Mouse (Mus musculus) neural tube, embryonic 11.5 days (tissue): Measurements from ENCODE around the gene Tubg1. TPM values are rescaled to one million over a fixed set of nuclear protein-coding genes. Genes with fewer than 3 reads are reported as not detected.
A peak's percentile ranks its signal among the peaks of the same experiment; 100 is the strongest.

ENCODE experiments used
- ATAC-seq: fragments of 200-750 bp; cut with Nextera tagmentation; 2 replicates; pipeline ENCODE4 v1.8.0; 2017; ENCODE audit warnings: moderate number of reproducible peaks, mild to moderate bottlenecking, moderate TSS enrichment, moderate library complexity; ENCODE audit not compliant: insufficient read depth, low FRiP score, low TSS enrichment
- DNase-seq: peaks from one replicate; pipeline ENCODE4 v3.0.0-alpha.2; 2015; ENCODE audit warnings: low spot score
- H3K27ac ChIP-seq: fragments of 300-500 bp; sonication (generic); 2 replicates; pipeline ENCODE4 v1.5.1; 2014; ENCODE audit warnings: low read depth, mild to moderate bottlenecking, low read length
- H3K27me3 ChIP-seq: fragments of 300-500 bp; sonication (generic); 2 replicates; pipeline ENCODE4 v1.6.1; 2014; ENCODE audit warnings: mild to moderate bottlenecking, low read length, mixed read lengths; ENCODE audit not compliant: control insufficient read depth, insufficient read depth
- H3K36me3 ChIP-seq: fragments of 300-500 bp; sonication (generic); 2 replicates; pipeline ENCODE4 v1.6.1; 2014; ENCODE audit warnings: mild to moderate bottlenecking, low read length, moderate library complexity, mixed read lengths; ENCODE audit not compliant: control insufficient read depth, insufficient read depth
- H3K4me1 ChIP-seq: fragments of 300-500 bp; sonication (generic); 2 replicates; pipeline ENCODE4 v1.6.1; 2014; ENCODE audit warnings: low read length, mixed read lengths; ENCODE audit not compliant: control insufficient read depth, insufficient read depth
- H3K4me2 ChIP-seq: fragments of 300-500 bp; sonication (generic); 2 replicates; pipeline ENCODE4 v1.6.1; 2014; ENCODE audit warnings: low read depth, mild to moderate bottlenecking, moderate library complexity
- H3K4me3 ChIP-seq: fragments of 300-500 bp; sonication (generic); 2 replicates; pipeline ENCODE4 v1.5.1; 2014; ENCODE audit warnings: low read depth, low read length
- H3K9ac ChIP-seq: fragments of 300-500 bp; sonication (generic); 2 replicates; pipeline ENCODE4 v1.6.1; 2014; ENCODE audit warnings: mild to moderate bottlenecking, low read length
- H3K9me3 ChIP-seq: fragments of 300-500 bp; sonication (generic); 2 replicates; pipeline ENCODE4 v1.6.1; 2016; ENCODE audit warnings: low read length; ENCODE audit not compliant: control insufficient read depth
- WGBS: fragments of 180-500 bp; shearing (Covaris S2); extraction: QIAGEN DNeasy Blood & Tissue Kit; methylation state at CpG from one replicate; pipeline ENCODE4 v1.1.7; 2014; 5-methylcytosine and 5-hydroxymethylcytosine counted together
- polyA plus RNA-seq: library from polyadenylated mRNA; unstranded; fragments of >200 nt; fragmentation: Nextera tagmentation; extraction: Ambion mirVana; gene quantifications from 2 replicates; pipeline ENCODE4 v1.2.1, GENCODE M21; 2014

Tubg1 gene
- polyA plus RNA-seq, 1 experiment from 2014 or later = 116 TPM

DNA sequence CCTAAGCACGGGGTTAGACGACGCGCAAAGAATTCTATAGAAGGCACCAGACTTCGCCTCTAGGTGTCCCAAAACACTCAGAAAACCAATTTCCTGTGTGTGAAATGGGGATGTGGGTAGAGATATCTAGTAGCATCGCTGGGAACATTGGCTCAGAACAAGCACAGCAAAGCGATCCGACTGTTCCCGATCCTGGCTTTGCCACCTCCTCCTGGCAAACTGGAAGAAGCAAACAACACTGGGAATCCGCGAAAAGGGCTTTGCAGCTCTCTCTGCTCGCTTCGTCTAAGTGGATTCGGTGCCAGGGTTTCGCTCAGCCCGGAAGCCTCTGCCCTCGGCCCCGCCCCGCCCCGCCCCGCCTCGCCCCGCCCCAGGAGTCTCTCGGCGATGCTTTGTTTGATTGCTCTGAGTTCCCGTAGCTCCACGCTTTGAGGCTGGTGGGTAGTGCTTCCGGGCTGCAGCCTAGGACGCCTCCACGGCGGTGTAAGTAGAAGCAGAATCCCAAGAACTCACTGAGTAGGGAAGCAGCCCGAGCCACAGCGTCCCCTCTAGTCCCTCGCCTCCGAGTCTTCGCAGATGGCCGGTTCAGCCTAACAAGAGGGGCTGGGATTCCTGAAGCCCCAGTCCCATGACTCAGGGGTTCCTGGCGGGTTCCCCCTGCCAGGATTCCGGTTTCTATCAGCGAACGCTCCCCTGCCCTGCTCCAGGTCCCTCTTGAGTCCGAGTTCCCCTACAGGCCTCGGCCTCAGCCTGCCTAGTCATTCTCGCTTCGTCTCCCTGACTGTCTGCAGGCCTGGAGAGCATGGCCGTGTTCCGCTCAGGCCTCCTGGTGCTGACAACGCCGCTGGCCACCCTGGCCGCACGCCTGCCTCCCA is 37.3 kb upstream of the Tubg1 start, which contains the start of gene Coasy:
Gene Coasy (plus strand): TSS at position 358 of the 875 bp plus-strand sequence.
- Histone ChIP-seq H3K36me3 (no peaks in the 10 kb centered on the region), H3K27me3 (peaks cover 39% of the 10 kb centered on the region), H3K4me2 (peak within 1 kb of the TSS; percentile 98), H3K4me1 (peaks cover 20% of the 10 kb centered on the region), H3K9ac (peak within 1 kb of the TSS; percentile 89), H3K9me3 (no peaks in the 10 kb centered on the region), H3K27ac (peak within 1 kb of the TSS; percentile 87), H3K4me3 (peak within 1 kb of the TSS; percentile 85)
- ATAC-seq (peak; percentile 79), DNase-seq (peak; percentile 89)
- under 1% methylated on average over 51 of the region's 51 CpGs for WGBS

DNA sequence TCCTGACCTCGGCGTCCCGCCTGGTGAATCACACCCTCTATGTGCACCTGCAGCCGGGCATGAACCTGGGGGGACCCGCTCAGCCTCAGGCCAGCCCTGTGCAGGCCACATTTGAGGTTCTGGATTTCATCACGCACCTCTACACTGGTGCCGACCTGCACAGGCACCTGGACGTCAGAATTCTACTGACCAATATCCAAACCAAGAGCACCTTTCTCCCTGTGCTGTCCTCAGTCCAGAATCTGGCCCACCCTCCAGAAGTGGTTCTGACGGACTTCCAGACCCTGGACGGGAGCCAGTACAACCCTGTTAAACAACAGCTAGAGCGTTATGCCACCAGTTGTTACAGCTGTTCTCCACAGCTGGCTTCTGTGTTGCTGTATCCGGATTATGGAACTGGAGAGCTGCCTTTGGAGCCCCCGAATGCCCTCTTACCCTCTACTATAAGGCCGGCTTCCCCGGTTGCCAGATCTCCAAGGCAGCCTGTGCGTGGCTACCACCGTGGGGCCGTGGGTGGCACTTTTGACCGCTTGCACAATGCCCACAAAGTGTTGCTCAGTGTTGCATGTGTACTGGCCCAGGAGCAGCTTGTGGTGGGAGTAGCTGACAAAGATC is 36.5 kb upstream of the Tubg1 start:
- Histone ChIP-seq H3K9me3 (no peaks in the 10 kb centered on the region), H3K27me3 (peaks cover 31% of the 10 kb centered on the region), H3K9ac (peak overlapping the region; percentile 89), H3K4me3 (peak overlapping the region; percentile 85), H3K36me3 (no peaks in the 10 kb centered on the region), H3K4me1 (peaks cover 25% of the 10 kb centered on the region), H3K4me2 (peak overlapping the region; percentile 98), H3K27ac (peak overlapping the region; percentile 87)
- WGBS = 37% methylated on average over 19 of the region's 19 CpGs
- ATAC-seq = 0 out of 2 replicates have a peak, but pooled peaks have one; percentile 9
- DNase-seq = no peak

GRCm38 (mm10) chr11:101084246-101084645 is 35.5 kb upstream of the Tubg1 start:
- H3K9ac ChIP-seq = no peak overlapping the region
- no peak for ATAC-seq
- no peak overlapping the region for H3K4me3 ChIP-seq
- peaks cover 25% of the 10 kb centered on the region for H3K4me1 ChIP-seq
- H3K9me3 ChIP-seq = no peaks in the 10 kb centered on the region
- H3K36me3 ChIP-seq = no peaks in the 10 kb centered on the region
- no peak overlapping the region for H3K4me2 ChIP-seq
- WGBS = 85% methylated on average over 14 of the region's 14 CpGs
- no peak for DNase-seq
- H3K27me3 ChIP-seq = peaks cover 21% of the 10 kb centered on the region
- H3K27ac ChIP-seq = no peak overlapping the region

DNA sequence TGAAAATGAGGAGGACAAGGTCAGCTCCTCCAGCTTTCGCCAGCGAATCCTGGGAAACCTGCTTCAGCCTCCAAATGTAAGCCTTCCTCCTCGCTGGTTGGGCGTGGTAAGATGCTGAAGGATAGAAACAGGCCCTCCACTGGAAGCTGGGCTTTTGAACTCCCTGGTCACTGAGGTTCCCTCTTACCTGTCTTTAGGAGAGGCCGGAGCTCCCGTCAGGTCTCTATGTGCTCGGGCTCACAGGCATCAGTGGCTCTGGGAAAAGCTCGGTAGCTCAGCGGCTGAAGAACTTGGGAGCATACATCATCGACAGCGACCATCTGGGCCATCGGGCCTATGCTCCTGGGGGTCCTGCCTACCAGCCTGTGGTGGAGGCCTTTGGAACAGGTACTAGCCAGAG is 34.9 kb upstream of the Tubg1 start:
- H3K27ac ChIP-seq = no peak overlapping the region
- peaks cover 15% of the 10 kb centered on the region for H3K27me3 ChIP-seq
- no peak for DNase-seq
- H3K4me3 ChIP-seq = no peak overlapping the region
- no peak overlapping the region for H3K4me2 ChIP-seq
- H3K36me3 ChIP-seq = 0 out of 2 replicates have a peak, but pooled peaks cover under 1% of the 10 kb centered on the region
- peaks cover 25% of the 10 kb centered on the region for H3K4me1 ChIP-seq
- WGBS = 93% methylated on average over 12 of the region's 12 CpGs
- no peaks in the 10 kb centered on the region for H3K9me3 ChIP-seq
- ATAC-seq = no peak
- no peak overlapping the region for H3K9ac ChIP-seq

- Histone ChIP-seq H3K36me3 (peaks cover 7% of the 10 kb centered on the region), H3K27me3 (peaks cover 5% of the 10 kb centered on the region), H3K27ac (no peak overlapping the region), H3K4me1 (peaks cover 25% of the 10 kb centered on the region), H3K4me3 (no peak overlapping the region), H3K9ac (no peak overlapping the region), H3K9me3 (no peaks in the 10 kb centered on the region), H3K4me2 (no peak overlapping the region)
- 94% methylated on average over 18 of the region's 18 CpGs for WGBS
- ATAC-seq (no peak), DNase-seq (no peak)
Measured at GRCm38 (mm10) chr11:101085617-101086322, 34.0 kb upstream of the Tubg1 start.

- peaks cover 25% of the 10 kb centered on the region for H3K4me1 ChIP-seq
- H3K4me2 ChIP-seq = peak overlapping the region; percentile 71
- peaks cover under 1% of the 10 kb centered on the region for H3K27me3 ChIP-seq
- 87% methylated on average over 6 of the region's 6 CpGs for WGBS
- peaks cover 11% of the 10 kb centered on the region for H3K36me3 ChIP-seq
- H3K9ac ChIP-seq = no peak overlapping the region
- ATAC-seq (no peak), DNase-seq (no peak)
- no peaks in the 10 kb centered on the region for H3K9me3 ChIP-seq
- H3K4me3 ChIP-seq = peak overlapping the region; percentile 67; the same call in 1 of the 2 replicates
- H3K27ac ChIP-seq = 0 out of 2 replicates have a peak overlapping the region, but pooled peaks have one; percentile 72
Measured at GRCm38 (mm10) chr11:101086323-101086674, 33.4 kb upstream of the Tubg1 start.

DNA sequence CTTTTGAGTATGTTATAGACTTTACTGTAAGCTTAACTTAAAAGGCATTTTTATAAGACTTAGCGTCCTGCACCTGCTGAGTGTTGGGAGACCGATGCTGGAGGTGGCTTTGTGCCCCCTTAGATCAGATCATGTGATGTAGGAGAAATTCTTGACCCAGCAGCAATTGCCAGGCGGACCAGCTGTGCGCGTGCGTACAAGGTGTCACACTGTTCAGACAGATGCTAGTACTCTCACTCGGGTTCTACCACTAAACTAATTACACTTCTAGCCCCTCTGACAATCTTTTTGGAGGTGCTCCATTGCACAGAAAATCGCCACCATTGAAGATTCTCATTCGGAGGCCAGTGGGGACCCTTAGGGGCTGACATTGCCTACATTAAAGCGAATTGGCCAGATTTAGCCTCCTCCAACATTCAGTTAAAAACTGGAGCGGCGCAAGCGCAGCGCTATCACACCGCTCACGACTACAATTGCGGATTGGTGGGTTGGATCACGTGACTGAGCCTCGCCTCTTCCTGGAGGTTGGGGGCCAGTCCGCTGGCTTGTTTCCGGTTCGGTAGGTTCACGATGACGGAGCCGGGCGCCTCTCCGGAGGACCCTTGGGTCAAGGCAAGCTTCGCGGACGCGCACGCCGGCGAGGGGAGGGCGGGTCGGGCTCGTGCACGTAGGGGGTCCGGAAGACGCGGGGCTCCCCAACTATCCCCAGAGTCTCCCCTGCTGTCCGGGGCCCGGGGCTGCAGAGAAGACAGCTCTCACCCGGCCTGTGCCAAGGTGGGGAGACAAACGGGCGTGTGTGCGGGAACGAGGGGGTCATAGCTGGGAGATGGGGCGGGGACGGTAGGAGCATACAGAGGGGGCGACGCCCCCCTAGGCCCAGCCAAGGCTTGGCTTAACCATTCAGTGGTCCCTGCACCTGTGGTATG is 32.7 kb upstream of the Tubg1 start, which contains the start of gene Mlx:
Gene Mlx (plus strand): TSS at position 522 of the 926 bp plus-strand sequence.
- no peaks in the 10 kb centered on the region for H3K9me3 ChIP-seq
- DNase-seq (peak; percentile 92), ATAC-seq (peak; percentile 74)
- H3K27ac ChIP-seq = peak within 1 kb of the TSS; percentile 72; the same call in 1 of the 2 replicates
- peak within 1 kb of the TSS; percentile 67 for H3K4me3 ChIP-seq
- peak within 1 kb of the TSS; percentile 63 for H3K9ac ChIP-seq
- peaks cover 16% of the 10 kb centered on the region for H3K36me3 ChIP-seq
- H3K27me3 ChIP-seq = no peaks in the 10 kb centered on the region
- WGBS = 2% methylated on average over 52 of the region's 52 CpGs
- peaks cover 25% of the 10 kb centered on the region for H3K4me1 ChIP-seq
- H3K4me2 ChIP-seq = peak within 1 kb of the TSS; percentile 71
